Mouse (Mus musculus) right cerebral cortex, adult 18-20 months (tissue): ENCODE data around the gene Uqcrc2.

Experiments used
- DNase-seq: peaks from one replicate; pipeline ENCODE4 v3.0.0; 2022; ENCODE audit warnings: mixed read lengths

Uqcrc2 gene

DNA sequence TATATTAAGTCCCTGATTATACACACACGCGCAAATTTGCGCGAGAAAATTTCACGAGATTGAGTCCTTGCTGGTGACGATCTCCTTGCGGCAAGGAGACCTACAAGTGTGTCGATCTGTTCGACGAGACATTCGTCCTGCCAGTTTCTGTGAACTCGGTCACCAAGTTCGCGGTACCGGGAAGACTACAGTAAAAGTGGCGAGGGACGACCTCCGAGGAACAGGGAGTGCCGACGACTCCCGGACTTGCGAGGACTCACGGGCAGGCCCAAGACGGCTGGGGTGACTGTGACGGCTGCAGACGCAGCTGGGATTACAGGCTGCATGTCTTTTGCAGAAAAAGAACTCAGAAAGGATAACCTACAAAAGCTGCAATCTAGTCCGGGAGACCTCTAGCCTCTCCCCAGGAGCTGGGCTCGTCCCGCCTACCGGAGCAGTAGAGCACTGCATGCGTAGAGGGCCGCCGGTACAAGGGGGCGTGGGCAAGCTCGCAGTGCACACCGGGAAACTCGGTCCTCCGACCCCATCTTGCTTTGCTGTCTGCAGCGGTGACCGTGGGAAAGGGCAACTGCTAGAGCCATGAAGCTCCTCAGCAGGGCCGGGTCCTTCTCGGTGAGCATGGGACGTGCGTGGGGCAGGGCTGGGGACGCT lies at the start of gene Uqcrc2:
Uqcrc2 (plus strand) TSS at position 466 of the 651 bp plus-strand sequence.
- DNase-seq, result peak; percentile 88

DNA sequence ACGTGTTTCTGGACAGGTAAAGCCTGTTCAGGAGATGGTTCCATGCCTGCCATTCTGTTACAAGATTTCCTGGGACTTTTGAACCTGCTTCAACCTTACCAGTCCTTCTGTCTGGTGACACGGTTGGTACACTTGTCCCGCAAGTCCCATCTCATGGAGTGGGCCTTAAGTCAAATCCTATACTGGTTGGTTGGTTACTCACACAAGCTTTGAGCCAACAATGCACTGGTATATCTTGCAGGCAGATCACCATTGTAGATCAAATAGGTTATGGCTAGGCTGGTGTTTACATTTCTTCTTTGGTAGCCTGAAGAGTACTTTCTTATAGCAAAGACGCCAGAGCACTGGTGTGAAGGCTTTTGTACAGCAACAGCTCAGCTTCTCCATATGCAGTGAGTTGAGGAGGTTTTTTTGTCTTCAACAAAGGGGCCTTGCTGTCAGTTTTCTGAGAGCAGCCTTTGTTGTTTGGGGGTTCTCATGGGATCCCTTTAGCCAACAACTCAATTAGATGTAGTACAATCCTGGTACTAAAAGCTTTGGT lies 37.7 kb upstream of the Uqcrc2 start:
- DNase-seq, result no peak

DNA sequence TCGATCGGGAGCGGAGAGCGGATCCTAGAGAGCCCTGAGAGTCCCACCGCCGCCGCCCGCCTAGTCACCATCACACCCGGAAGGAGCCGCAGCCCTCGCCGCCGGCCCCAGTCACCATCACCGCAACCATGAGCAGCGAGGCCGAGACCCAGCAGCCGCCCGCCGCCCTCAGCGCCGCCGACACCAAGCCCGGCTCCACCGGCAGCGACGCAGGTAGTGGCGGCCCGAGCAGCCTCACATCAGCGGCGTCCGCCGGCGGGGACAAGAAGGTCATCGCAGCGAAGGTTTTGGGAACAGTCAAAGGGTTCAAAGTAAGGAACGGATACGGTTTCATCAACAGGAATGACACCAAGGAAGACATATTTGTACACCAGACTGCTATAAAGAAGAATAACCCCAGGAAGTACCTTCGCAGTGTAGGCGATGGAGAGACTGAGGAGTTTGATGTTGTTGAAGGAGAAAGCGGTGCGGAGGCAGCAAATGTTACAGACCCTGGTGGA lies 37.2 kb upstream of the Uqcrc2 start:
- peak; percentile 7 for DNase-seq

GRCm38 (mm10) chr7:120598355-120598754 lies 36.6 kb upstream of the Uqcrc2 start:
- DNase-seq, result no peak

DNA sequence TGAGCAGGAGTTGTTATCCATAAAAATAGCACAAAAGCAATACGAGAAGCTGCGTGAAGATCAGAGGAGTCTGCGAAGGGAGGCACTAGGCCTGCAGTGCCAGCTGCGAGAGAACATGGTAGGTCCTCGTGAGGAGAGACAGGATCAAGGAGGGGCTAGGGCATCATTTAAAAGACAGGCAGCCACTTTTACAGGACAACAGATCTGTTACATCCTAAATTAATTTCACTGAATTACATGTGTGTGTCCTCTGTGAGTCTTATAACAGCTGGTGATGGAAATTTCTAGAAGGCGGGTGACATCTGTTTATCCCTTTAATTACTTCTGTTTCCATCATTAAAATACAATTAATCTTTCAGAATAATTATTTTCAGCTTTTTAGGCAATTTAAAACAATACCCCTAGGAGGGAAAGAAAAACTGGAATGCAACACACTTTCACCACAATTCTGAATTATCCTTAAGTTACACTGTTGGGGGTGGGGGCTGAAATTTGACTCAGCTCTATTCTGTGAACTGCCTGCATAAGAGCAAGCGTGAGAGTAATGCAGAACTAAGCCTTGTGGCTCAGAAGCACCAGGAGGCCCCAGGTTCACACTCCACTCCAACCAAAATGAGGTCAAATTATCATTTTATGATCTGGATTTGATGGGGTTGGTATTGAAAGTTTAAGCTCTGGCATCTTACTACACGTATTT lies 14.8 kb upstream of the Uqcrc2 start:
- DNase-seq, result no peak

DNA sequence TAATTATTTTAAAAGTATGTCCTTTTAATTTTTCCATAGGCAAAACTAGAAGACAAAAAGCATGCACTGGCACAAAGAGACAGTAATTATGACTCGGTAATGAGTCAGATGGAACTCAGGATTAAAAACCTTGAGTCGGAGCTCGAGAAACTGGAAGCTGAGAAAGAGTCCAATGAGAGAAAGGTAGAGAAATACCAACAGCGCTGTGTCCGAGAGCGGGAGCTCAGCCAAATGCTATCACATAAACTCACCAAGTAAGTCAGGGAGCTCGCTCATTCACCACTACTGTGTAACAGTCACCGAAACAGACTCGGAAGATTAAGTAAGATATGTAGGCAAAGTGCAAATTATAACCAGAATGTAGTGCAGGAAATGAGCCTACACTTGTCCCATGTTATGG lies 14.1 kb upstream of the Uqcrc2 start:
- no peak for DNase-seq

DNA sequence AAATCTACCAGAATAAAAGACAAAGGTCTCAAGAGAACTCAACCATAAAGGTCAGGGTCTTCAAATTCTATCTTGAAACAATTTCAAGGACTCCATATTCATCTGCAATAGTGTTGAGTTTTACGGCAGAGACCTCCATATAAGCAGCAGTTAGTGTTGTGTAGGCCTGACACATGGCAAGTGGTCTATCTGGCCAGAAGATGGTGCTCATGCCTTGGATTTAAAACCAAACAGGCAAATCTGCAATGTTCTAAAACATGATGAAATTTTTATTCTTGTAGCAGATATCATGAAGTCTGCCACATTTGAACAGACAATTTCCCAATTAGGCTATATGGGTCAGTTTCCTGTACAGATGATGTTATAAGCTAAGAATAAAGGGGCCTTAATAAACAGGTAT lies 2.5 kb upstream of the Uqcrc2 start:
- peak; percentile 47 for DNase-seq

DNA sequence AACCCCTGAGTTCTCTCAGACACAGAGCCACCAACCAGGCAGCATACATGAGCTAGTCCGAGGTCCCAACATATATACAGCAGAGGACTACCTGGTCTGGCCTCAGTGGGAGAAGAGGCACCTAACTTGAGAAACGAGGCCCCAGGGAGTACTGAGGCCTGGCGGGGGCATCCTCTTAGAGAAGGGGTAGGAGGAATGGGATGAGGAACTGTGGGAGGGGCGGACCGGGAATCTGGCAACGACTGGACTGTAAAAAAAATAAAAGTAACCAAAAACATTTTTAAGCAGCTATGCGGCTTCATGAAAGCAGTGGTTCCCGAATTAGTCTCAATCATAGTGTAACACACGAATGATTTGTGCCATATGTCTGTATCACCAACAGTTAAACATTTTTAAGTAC lies 675 bp upstream of the Uqcrc2 start:
- DNase-seq, result no peak

- no peak for DNase-seq
These were observed 396 bp downstream of the Uqcrc2 start for GRCm38 (mm10) chr7:120635362-120635781.

DNA sequence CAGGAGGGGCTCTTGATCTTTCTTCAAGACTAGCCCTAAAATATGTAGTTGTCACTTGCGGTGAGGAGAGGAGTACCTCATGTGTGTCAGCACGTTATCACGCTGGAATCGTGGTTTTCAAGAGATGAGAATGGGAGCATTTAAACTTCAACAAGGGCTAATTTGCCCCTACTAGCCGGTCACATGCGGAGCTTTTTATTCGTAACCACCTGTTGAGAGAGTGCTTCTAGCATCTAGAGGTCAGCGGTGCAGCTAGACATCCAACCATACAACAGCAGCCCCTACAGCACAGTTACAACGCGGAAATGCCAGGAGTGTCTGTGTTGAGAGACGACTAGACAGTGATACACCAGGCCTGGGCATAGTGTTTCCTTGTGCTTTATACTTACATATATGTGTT lies 845 bp downstream of the Uqcrc2 start:
- DNase-seq, result no peak

DNA sequence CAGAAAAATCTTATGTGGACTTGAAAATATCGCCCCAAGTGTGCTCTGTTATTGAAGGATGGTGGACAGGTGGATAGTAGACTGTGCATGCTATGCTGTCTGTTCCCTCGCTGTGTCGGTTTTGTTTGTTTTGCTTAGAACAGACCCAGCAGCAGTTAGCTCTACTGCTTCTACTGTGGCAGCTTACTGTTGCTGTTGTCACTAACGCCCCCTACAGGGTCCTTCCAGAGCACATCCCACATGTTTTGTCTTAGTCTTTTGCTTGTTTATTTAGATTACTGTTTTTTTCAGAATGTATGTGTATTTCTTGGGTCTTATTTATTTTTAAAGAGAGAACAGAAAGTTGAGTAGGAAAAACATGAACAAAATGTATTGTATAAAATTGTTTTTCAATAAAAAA lies 8.2 kb downstream of the Uqcrc2 start:
- DNase-seq, result no peak

DNA sequence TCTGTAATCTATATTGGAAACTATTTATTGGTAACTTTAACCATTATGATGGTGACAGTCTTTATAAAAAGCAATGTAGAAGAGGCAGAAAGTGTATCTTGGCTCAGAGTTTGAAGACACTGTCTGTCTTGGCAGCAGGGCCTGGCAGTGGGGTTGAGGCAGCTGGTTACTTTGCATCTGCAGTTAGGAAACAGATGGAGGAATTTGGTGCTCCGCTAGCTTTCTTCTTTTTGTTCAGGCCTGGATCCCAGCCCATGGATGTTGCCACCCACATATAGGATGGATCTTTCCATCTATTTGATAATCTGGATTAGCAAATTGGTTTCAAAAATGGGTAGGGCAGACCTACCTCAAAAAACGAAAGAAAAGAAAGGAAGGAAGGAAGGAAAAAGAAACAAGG lies 12.9 kb downstream of the Uqcrc2 start:
- peak; percentile 62 for DNase-seq

- DNase-seq, result no peak
These were observed 27.1 kb downstream of the Uqcrc2 start for GRCm38 (mm10) chr7:120662079-120662478.

DNA sequence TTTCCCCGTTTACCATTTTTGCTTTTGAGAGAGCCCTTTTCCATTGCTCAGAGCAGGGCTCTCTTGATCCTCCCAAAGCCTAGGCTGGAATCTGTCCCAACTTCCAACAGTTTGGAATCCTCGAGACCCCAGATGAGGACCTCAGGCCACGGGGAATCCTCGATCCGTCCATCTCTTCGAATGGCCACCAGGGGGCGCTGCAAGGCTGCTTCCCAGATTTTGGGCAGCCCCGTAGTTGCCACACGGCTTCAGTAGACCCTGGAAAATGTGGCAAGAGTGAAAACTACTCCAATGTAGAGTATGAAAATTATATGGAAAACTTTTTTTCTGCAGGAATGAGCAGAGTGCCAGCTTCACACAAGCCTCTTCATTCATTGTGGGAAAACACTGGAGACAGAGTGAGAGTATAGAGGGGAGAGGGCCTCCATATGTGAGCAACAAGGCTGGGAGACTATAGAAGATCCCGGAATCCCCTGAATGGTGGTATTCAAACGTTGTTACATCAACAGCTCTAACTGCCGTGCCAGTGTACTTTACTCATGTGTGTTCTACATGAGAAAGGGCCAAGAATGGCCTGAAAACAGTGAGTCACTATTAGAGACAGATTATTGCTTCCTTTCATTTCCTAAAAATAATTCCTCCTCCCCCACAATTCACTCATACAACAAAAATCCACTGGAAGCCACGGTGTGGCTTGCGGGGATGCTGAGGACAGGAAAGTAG lies 35.3 kb downstream of the Uqcrc2 start, which contains the start of gene Pdzd9:
Pdzd9 (minus strand) TSS at position 191 of the 723 bp plus-strand sequence.
- peak; percentile 66 for DNase-seq

DNA sequence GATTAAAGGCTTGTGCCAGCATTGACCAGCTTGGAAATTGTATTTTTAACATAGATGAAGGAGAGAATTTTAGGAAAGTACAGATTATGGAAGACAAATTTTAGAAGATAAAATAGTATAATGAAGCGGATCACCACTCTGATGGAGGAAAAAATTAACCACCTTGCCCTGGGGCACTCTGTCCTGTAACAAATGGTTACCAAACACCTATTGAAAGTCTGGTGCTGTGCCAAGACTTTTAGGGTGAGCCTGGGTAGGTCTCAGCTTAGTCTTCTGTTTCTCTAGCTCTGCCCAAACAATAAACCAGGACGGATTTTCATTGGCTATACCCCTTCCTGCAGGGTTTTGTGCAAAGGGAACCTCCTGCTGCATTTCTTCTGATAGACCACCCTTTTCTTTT lies 36.3 kb downstream of the Uqcrc2 start:
- DNase-seq, result no peak

DNA sequence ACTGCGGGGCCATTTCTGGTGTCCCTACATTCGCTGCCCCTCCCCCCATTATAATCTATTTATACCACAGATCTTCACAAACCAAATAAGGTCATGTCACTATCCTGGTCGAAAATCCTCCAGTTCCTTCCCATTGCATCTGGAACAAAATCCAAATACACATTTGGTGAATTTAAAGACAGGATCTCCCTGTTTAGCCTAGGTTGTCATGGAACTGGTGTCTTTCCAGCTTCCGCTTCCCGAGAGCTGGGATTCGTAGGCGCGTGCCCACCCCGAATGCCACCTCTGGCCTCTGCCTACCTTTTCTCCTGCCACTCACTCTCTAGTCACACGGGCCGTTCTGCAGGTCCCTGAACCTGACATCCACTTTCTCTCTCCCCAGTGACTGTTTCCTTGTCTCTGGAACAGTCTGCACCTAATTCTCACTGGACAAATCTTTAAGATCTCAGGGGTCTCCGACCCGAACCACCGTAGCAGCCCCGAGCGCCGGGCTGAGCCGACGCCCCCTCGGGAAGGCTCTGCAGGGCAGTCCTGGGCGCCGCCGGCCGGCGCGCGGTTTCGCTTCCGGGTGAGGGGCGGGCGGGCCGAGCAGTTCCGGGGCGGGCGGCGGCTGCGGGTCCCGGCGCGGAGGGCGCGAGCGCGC lies 42.1 kb downstream of the Uqcrc2 start, which contains the start of gene Mosmo:
Mosmo (plus strand) TSS at position 618 of the 643 bp plus-strand sequence.
- peak; percentile 57 for DNase-seq

GRCm38 (mm10) chr7:120677764-120678531 lies 43.0 kb downstream of the Uqcrc2 start:
- DNase-seq, result peak; percentile 34

DNA sequence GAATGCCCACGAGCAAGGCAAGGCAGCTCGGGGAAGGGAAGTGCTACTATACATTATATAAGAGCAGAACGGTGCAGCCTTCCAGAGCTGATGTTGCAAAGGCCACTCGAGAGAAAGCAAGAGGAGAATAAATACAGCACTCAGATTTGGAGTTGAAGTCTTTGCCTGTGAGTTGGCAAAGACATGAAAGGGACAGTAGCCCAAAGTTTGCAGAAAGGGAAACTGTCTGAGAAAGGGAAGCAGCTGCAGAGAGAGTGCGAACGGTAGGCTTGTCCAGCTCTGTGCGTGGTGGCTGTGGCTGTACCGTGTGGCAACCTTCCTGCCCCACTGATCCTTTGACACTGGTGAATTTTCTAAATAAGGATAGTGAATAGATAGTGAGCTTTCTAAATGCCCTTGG lies 44.0 kb downstream of the Uqcrc2 start:
- DNase-seq, result peak; percentile 23

- no peak for DNase-seq
These were observed 47.0 kb downstream of the Uqcrc2 start for GRCm38 (mm10) chr7:120682002-120682401.

DNA sequence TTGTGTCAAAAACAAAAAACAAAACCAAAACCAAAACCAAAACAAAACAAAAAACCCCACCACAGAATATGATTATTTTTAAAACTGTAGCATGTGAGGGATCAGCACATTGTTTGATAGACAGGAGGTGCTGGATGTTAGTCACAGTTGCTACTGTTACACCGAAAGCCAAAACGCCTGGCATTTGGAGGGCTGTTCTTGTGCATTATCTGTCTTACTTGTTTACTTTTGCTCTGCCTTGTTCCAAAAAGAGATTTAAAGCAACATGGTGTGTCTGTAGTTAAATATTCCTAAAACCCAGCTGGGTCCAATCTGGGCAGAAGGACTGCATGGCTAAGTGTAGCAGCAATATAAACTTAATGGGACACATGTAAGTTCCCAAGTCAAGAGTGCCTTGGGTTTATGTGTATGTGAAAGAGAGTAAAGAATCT lies 49.8 kb downstream of the Uqcrc2 start:
- DNase-seq, result no peak

DNA sequence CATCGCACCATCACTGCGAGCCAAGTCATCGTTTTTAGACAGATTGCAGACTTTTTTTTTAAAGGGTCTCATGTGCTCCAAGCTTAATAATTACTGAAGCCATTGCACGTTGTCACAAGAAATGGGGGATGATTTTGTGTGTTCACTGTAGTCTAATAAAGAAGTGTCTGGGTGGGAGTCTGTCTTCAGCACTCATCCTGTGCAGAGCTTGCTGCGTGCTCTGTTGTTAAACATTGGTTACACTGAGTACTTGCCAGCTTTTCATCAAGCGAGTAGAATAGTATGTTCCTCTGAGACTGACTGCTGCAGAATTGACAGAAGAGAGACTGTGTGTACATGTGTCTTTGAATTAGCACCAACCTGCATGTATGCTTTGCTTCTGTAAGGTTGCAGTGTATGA lies 50.3 kb downstream of the Uqcrc2 start:
- DNase-seq, result no peak

GRCm38 (mm10) chr7:120690634-120691033 lies 55.7 kb downstream of the Uqcrc2 start:
- no peak for DNase-seq
